Mouse (Mus musculus): Measurements from ENCODE around the gene Gm3238. TPM values are rescaled to one million over a fixed set of nuclear protein-coding genes. Genes with fewer than 3 reads are reported as not detected.
"Not testable (repeated sequence)": the region's sequence is repeated elsewhere in the genome, so short reads cannot be mapped to it uniquely, and the experiment has no call there.

The Gm3238 gene
- polyA plus RNA-seq, 1 experiment from 2014 or later: not detected

DNA sequence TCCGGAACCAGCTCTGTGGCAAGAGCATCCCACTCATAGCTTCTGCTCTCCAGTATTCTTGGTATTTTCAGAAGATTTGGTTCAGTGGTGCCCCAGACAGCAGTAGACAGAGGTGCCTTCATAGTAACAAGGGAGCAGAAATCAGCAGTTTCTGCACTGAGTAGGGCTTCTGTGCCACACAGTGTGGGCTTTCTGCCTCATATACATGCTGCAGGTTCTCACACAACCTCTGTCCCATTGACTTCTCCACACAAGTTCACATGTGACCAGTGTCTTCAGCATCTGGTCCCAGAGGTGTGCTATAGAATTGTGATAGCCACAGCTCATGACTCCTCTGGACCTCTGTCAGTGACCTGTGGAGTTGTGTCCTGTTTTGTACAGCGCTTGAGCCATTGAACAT lies 17.5 kb upstream of the Gm3238 start:
- Histone ChIP-seq H3K4me2 (no peak overlapping the region), H3K4me3 (no peak overlapping the region), H3K36me3 (no peaks in the 10 kb centered on the region), H3K27me3 (replicated peaks) (no peaks in the 10 kb centered on the region), H3K4me1 (no peaks in the 10 kb centered on the region), H3K9me3 (no peaks in the 10 kb centered on the region), H3K27ac (replicated peaks) (no peak overlapping the region), H3K9ac (no peak overlapping the region)
- WGBS: 63% methylated on average over 2 of the region's 2 CpGs
- no peak for ATAC-seq (ENCODE audit: extremely low read depth, insufficient number of reproducible peaks, low FRiP score, low TSS enrichment)

DNA sequence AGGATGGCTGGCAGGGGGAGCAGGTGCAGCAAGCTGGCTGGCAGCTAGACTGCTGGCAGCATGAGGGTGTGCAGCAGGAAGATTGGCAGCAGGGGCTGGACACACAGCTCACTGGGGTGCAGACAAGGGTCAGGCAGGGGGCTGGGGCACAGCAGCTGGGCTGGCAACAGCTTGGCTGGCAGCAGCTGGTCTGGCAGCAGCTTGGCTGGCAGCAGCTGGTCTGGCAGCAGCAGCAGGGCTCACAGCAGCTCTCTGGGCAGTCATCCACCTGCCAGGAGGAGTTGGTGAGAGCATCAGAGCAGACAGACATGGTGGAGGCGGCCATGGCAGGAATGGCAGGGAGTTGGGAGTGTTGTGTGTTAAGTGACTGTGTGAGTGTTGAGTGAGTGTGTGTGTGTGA lies 16.8 kb upstream of the Gm3238 start, which contains the start of gene Gm7137:
Gene Gm7137 (minus strand): TSS at position 325 of the 400 bp plus-strand sequence.
- not testable (repeated sequence) for H3K27me3 ChIP-seq (replicated peaks); H3K4me2 ChIP-seq; ATAC-seq (ENCODE audit: extremely low read depth, insufficient number of reproducible peaks, low FRiP score, low TSS enrichment); H3K4me1 ChIP-seq; H3K9ac ChIP-seq; H3K9me3 ChIP-seq; H3K36me3 ChIP-seq; H3K4me3 ChIP-seq; H3K27ac ChIP-seq (replicated peaks)
- WGBS: 91% methylated on average over 1 of the region's 1 CpGs

DNA sequence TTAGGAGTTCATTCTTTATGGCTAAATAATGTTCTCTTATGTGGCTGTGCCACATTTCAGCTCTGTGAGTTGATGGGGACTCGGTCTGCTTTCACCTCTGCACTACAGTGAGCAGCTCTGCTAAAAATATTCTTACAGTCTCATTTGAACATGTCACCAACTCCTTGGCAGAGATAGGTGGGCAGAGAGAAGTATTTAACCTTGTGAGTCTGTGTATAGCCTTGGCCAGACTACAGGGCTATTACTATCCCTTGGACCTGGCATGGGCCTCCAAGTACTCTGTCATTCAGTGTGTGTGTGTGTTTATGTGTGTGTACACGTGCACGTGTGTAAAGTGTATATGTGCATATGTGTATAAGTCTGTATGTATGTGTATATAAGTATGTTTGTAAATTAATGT lies 12.3 kb upstream of the Gm3238 start:
- not testable (repeated sequence) for ATAC-seq (ENCODE audit: extremely low read depth, insufficient number of reproducible peaks, low FRiP score, low TSS enrichment); H3K4me2 ChIP-seq
- 35% methylated on average over 1 of the region's 3 CpGs for WGBS

DNA sequence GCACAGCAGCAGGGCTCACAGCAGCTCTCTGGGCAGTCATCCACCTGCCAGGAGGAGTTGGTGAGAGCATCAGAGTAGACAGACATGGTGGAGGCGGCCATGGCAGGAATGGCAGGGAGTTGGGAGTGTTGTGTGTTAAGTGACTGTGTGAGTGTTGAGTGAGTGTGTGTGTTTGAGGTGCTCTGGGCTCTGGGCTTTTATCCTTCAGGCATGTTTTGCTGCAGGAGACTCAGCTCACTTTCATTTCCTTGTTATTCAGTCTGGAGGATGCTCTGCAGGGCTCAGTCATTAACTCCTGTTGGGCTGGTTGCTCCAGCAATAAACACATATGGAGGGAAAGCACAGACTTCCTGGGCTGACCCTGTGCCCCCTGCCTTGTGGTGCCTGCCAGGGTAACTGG lies 11.3 kb upstream of the Gm3238 start, which contains the start of gene Gm3250:
Gene Gm3250 (minus strand): TSS at position 101 of the 400 bp plus-strand sequence.
- not testable (repeated sequence) for H3K4me2 ChIP-seq; ATAC-seq (ENCODE audit: extremely low read depth, insufficient number of reproducible peaks, low FRiP score, low TSS enrichment)
- WGBS: 40% methylated on average over 1 of the region's 1 CpGs

More for the DNA sequence above, 12.3 kb upstream of the Gm3238 start:
- not testable (repeated sequence) for H3K4me1 ChIP-seq; H3K9me3 ChIP-seq; H3K27ac ChIP-seq (replicated peaks); H3K36me3 ChIP-seq; H3K27me3 ChIP-seq (replicated peaks); H3K4me3 ChIP-seq; H3K9ac ChIP-seq

DNA sequence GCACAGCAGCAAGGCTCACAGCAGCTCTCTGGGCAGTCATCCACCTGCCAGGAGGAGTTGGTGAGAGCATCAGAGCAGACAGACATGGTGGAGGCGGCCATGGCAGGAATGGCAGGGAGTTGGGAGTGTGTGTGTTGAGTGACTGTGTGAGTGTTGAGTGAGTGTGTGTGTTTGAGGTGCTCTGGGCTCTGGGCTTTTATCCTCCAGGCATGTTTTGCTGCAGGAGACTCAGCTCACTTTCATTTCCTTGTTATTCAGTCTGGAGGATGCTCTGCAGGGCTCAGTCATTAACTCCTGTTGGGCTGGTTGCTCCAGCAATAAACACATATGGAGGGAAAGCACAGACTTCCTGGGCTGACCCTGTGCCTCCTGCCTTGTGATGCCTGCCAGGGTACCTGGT lies 5.7 kb upstream of the Gm3238 start, which contains the start of gene Gm7138:
Gene Gm7138 (minus strand): TSS at position 101 of the 400 bp plus-strand sequence.
- H3K9me3 ChIP-seq; H3K9ac ChIP-seq; H3K4me1 ChIP-seq; H3K36me3 ChIP-seq; ATAC-seq (ENCODE audit: extremely low read depth, insufficient number of reproducible peaks, low FRiP score, low TSS enrichment); H3K27me3 ChIP-seq (replicated peaks); H3K27ac ChIP-seq (replicated peaks); H3K4me2 ChIP-seq; H3K4me3 ChIP-seq: not testable (repeated sequence)
- 67% methylated on average over 1 of the region's 1 CpGs for WGBS

More for the DNA sequence above, 11.3 kb upstream of the Gm3238 start, which contains the start of gene Gm3250:
- H3K27ac ChIP-seq (replicated peaks); H3K9ac ChIP-seq; H3K27me3 ChIP-seq (replicated peaks); H3K9me3 ChIP-seq; H3K4me1 ChIP-seq; H3K36me3 ChIP-seq; H3K4me3 ChIP-seq: not testable (repeated sequence)

DNA sequence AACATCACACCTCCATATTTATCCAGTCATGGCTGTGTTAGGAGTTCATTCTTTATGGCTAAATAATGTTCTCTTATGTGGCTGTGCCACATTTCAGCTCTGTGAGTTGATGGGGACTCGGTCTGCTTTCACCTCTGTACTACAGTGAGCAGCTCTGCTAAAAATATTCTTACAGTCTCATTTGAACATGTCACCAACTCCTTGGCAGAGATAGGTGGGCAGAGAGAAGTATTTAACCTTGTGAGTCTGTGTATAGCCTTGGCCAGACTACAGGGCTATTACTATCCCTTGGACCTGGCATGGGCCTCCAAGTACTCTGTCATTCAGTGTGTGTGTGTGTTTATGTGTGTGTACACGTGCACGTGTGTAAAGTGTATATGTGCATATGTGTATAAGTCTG lies 1.0 kb upstream of the Gm3238 start:
- not testable (repeated sequence) for H3K9me3 ChIP-seq; H3K4me3 ChIP-seq; H3K4me1 ChIP-seq; H3K36me3 ChIP-seq; ATAC-seq (ENCODE audit: extremely low read depth, insufficient number of reproducible peaks, low FRiP score, low TSS enrichment); H3K9ac ChIP-seq; H3K27ac ChIP-seq (replicated peaks); H3K4me2 ChIP-seq; H3K27me3 ChIP-seq (replicated peaks)
- WGBS: 31% methylated on average over 1 of the region's 3 CpGs

DNA sequence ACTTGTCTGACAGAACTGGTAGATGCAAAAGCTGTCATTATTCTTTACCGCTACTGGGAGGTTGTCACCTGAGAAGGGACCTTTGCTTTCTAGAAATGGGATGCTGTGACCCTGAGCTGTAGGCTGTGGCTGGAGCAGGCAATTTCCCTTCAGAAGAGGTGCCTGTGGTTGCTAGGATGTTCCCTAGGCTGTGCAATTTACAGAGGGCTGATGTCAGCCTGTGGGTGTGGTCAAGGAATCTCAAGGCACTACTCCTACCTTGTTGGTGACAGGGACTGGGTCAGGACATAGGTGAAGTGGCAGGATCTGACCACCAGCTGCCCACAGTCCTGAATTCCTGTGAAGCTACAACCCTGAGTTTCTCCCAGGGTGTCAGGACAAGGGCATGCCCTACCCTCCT lies 1.4 kb downstream of the Gm3238 start:
- no peak overlapping the region for H3K27ac ChIP-seq (replicated peaks)
- no peak for ATAC-seq (ENCODE audit: extremely low read depth, insufficient number of reproducible peaks, low FRiP score, low TSS enrichment)
- 84% methylated on average over 1 of the region's 1 CpGs for WGBS

DNA sequence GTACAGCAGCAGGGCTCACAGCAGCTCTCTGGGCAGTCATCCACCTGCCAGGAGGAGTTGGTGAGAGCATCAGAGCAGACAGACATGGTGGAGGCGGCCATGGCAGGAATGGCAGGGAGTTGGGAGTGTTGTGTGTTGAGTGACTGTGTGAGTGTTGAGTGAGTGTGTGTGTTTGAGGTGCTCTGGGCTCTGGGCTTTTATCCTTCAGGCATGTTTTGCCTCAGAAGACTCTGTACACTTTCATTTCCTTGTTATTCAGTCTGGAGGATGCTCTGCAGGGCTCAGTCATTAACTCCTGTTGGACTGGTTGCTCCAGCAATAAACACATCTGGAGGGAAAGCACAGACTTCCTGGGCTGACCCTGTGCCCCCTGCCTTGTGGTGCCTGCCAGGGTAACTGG lies 11.5 kb downstream of the Gm3238 start, which contains the start of gene Gm3233:
Gene Gm3233 (minus strand): TSS at position 101 of the 400 bp plus-strand sequence.
- H3K4me3 ChIP-seq; H3K4me2 ChIP-seq; ATAC-seq (ENCODE audit: extremely low read depth, insufficient number of reproducible peaks, low FRiP score, low TSS enrichment); H3K27me3 ChIP-seq (replicated peaks); H3K9ac ChIP-seq; H3K9me3 ChIP-seq; H3K27ac ChIP-seq (replicated peaks); H3K4me1 ChIP-seq; H3K36me3 ChIP-seq: not testable (repeated sequence)
- WGBS: no CpG with 5 or more reads among the region's 1 CpGs

More for the DNA sequence above, 1.4 kb downstream of the Gm3238 start:
- H3K9me3 ChIP-seq: 0 out of 2 replicates have a peak, but pooled peaks cover 3% of the 10 kb centered on the region
- H3K4me2 ChIP-seq: no peak overlapping the region
- no peak overlapping the region for H3K4me3 ChIP-seq
- no peaks in the 10 kb centered on the region for H3K36me3 ChIP-seq
- no peak overlapping the region for H3K9ac ChIP-seq
- 0 out of 2 replicates have a peak, but pooled peaks cover 3% of the 10 kb centered on the region for H3K4me1 ChIP-seq
- H3K27me3 ChIP-seq (replicated peaks): no peaks in the 10 kb centered on the region

DNA sequence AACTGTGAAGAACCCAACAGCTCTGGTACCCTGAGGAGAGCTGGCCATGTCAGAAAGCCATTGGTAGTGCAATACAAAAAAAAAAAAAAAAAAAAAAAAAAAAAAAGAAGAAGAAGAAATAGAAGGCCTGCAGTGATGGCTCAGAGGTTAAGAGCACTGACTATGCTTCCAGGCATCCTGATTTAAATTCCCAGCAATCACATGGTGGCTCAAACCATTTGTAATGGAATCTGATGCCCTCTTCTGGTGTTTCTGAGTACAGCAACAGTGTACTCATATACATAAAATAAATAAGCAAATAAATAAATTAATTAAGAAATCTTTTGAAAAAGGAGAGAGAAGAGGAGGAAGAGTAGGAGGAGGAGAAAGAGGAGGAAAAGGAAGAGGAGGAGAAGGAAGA lies 17.7 kb downstream of the Gm3238 start:
- Histone ChIP-seq H3K27me3 (replicated peaks) (no peaks in the 10 kb centered on the region), H3K36me3 (no peaks in the 10 kb centered on the region), H3K4me3 (no peak overlapping the region), H3K4me2 (no peak overlapping the region), H3K9ac (no peak overlapping the region), H3K27ac (replicated peaks) (no peak overlapping the region), H3K9me3 (no peaks in the 10 kb centered on the region), H3K4me1 (no peaks in the 10 kb centered on the region)
- ATAC-seq (ENCODE audit: extremely low read depth, insufficient number of reproducible peaks, low FRiP score, low TSS enrichment): no peak

DNA sequence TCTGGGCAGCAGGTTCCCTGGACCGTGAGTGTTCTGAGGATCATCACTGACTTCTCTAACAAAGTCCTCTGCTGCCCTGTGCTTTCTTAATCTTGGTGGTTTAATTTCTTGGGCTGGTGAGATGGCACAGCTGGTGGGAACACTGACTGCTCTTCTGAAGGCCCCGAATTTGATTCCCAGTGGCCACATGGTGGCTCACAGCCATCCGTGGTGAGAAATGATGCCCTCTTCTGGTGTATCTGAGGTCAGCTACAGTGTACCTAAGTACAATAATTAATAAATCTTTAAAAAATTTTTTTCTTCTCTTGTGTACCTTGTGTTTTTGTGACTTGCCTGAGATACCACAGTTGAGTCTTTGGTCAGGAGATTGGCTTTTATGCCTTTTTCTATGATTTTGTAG lies 18.8 kb downstream of the Gm3238 start:
- 47% methylated on average over 3 of the region's 3 CpGs for WGBS
- not testable (repeated sequence) for ATAC-seq (ENCODE audit: extremely low read depth, insufficient number of reproducible peaks, low FRiP score, low TSS enrichment); H3K4me1 ChIP-seq

DNA sequence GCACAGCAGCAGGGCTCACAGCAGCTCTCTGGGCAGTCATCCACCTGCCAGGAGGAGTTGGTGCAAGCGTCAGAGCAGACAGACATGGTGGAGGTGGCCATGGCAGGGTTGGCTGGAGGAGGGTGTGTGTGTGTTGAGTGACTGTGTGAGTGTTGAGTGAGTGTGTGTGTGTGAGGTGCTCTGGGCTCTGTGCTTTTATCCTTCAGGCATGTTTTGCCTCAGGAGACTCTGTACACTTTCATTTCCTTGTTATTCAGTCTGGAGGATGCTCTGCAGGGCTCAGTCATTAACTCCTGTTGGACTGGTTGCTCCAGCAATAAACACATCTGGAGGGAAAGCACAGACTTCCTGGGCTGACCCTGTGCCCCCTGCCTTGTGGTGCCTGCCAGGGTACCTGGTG lies 19.9 kb downstream of the Gm3238 start, which contains the start of gene Gm9736:
Gene Gm9736 (minus strand): TSS at position 101 of the 400 bp plus-strand sequence.
- not testable (repeated sequence) for H3K36me3 ChIP-seq; H3K27ac ChIP-seq (replicated peaks); H3K27me3 ChIP-seq (replicated peaks); H3K9me3 ChIP-seq; ATAC-seq (ENCODE audit: extremely low read depth, insufficient number of reproducible peaks, low FRiP score, low TSS enrichment); H3K4me2 ChIP-seq; H3K9ac ChIP-seq; H3K4me3 ChIP-seq; H3K4me1 ChIP-seq
- WGBS: 69% methylated on average over 1 of the region's 1 CpGs

More for the DNA sequence above, 18.8 kb downstream of the Gm3238 start:
- not testable (repeated sequence) for H3K9me3 ChIP-seq; H3K27ac ChIP-seq (replicated peaks); H3K4me3 ChIP-seq; H3K4me2 ChIP-seq; H3K36me3 ChIP-seq; H3K9ac ChIP-seq; H3K27me3 ChIP-seq (replicated peaks)

DNA sequence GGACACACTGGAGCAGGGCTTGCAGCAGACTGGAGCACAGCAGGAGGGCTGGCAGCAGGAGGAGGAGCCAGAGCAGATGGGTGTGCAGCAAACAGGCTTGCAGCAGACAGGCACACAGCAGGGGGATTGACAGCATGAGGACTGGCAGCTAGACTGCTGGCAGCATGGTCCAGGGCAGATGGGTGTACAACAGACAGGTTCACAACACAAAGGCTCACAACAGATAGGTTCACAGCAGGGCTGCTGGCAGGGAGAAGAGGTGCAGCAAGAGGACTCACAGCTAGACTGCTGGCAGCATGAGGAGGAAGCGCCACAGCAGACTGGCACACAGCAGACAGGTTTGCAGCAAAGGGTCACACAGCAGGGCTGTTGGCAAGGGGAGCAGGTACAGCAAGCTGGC lies 20.4 kb downstream of the Gm3238 start:
- H3K9ac ChIP-seq; H3K27me3 ChIP-seq (replicated peaks); H3K27ac ChIP-seq (replicated peaks); H3K4me3 ChIP-seq; H3K4me2 ChIP-seq; H3K36me3 ChIP-seq; H3K4me1 ChIP-seq; H3K9me3 ChIP-seq; ATAC-seq (ENCODE audit: extremely low read depth, insufficient number of reproducible peaks, low FRiP score, low TSS enrichment): not testable (repeated sequence)
- 53% methylated on average over 1 of the region's 1 CpGs for WGBS
